Mouse (Mus musculus): ENCODE data around the gene Cks2.
A peak's percentile ranks its signal among the peaks of the same experiment; 100 is the strongest.

- TF ChIP-seq CTCF (IDR thresholded peaks at IDR 0.05) (peak; percentile 84), EP300 (IDR thresholded peaks at IDR 0.05) (no peak)
Observed at GRCm38 (mm10) chr13:51617861-51618260, 27.2 kb upstream of the Cks2 start.
